Mouse (Mus musculus) liver, adult 2 months (tissue): ENCODE data around the gene Palld. TPM values are rescaled to one million over a fixed set of nuclear protein-coding genes. Genes with fewer than 3 reads are reported as not detected.

Source experiments
- DNase-seq: peaks from one replicate; pipeline ENCODE4 v3.0.0-alpha.2; 2011; ENCODE audit warnings: low read depth, low spot score; ENCODE audit errors: extremely low read depth
- H3K27ac ChIP-seq: fragments of 200-500 bp; replicated peaks from 2 replicates; pipeline ENCODE4 v1.5.1; 2012; ENCODE audit warnings: low read depth, mild to moderate bottlenecking, control low read depth, inconsistent platforms, low read length; ENCODE audit not compliant: insufficient read depth
- H3K27me3 ChIP-seq: fragments of 200-500 bp; 2 replicates; pipeline ENCODE4 v1.6.1; 2012; ENCODE audit warnings: mild to moderate bottlenecking, moderate library complexity, low read length, inconsistent platforms; ENCODE audit not compliant: control insufficient read depth, insufficient read depth
- H3K36me3 ChIP-seq: fragments of 200-500 bp; 2 replicates; pipeline ENCODE4 v1.6.1; 2012; ENCODE audit warnings: low read length, inconsistent platforms; ENCODE audit not compliant: control insufficient read depth, insufficient read depth
- H3K4me1 ChIP-seq: fragments of 200-500 bp; 2 replicates; pipeline ENCODE4 v1.6.1; 2011; ENCODE audit warnings: low read length; ENCODE audit not compliant: control insufficient read depth, insufficient read depth
- H3K4me3 ChIP-seq: fragments of 200-500 bp; 2 replicates; pipeline ENCODE4 v1.5.1; 2011; ENCODE audit warnings: low read depth, mild to moderate bottlenecking, control low read depth, low read length, moderate library complexity; ENCODE audit not compliant: insufficient read depth
- H3K79me2 ChIP-seq: fragments of 200-500 bp; 2 replicates; pipeline ENCODE4 v1.6.1; 2012; ENCODE audit warnings: inconsistent platforms, mild to moderate bottlenecking, low read length, moderate library complexity; ENCODE audit not compliant: control insufficient read depth, insufficient read depth
- H3K9ac ChIP-seq: fragments of 200-500 bp; 2 replicates; pipeline ENCODE4 v1.6.1; 2012; ENCODE audit warnings: low read depth, mild to moderate bottlenecking, control low read depth, inconsistent platforms, low read length
- CTCF ChIP-seq: fragments of 200-500 bp; IDR thresholded peaks from 2 replicates; pipeline ENCODE4 v1.5.1; 2011; ENCODE audit warnings: low read depth, low read length, control low read depth
- POLR2A ChIP-seq: fragments of 200-500 bp; IDR thresholded peaks from 2 replicates; pipeline ENCODE4 v1.6.1; 2011; ENCODE audit warnings: low read length, control low read depth; ENCODE audit not compliant: insufficient read depth; ENCODE audit errors: extremely low read depth
- WGBS: fragments of 180-500 bp; shearing (Covaris S2); methylation state at CpG from one replicate; pipeline ENCODE4 v1.1.7; 2018; 5-methylcytosine and 5-hydroxymethylcytosine counted together
- polyA plus RNA-seq: library from polyadenylated mRNA; depleted of rRNA; stranded (reverse); fragments of >200 nt; gene quantifications from 2 replicates; pipeline ENCODE4 v1.2.3, GENCODE M21; 2012
- total RNA-seq: library from RNA; depleted of rRNA; stranded (reverse); fragments of >200 nt; gene quantifications from 2 replicates; pipeline ENCODE4 v1.2.3, GENCODE M21; 2014

The Palld gene
- total and polyA plus RNA-seq, 2 experiments = 10.1 to 17.8 TPM

GRCm38 (mm10) chr8:61642358-61642847, 260.1 kb downstream of the Palld start:
- H3K27ac ChIP-seq = no peak overlapping the region
- WGBS = 82% methylated on average over 4 of the region's 4 CpGs
- no peaks in the 10 kb centered on the region for H3K79me2 ChIP-seq
- H3K4me1 ChIP-seq = no peaks in the 10 kb centered on the region; the same call in 1 of the 2 replicates
- TF ChIP-seq POLR2A = no peak
- no peak for TF ChIP-seq CTCF
- no peak overlapping the region for H3K4me3 ChIP-seq
- no peak overlapping the region for H3K9ac ChIP-seq
- DNase-seq = no peak
- no peaks in the 10 kb centered on the region for H3K27me3 ChIP-seq
- H3K36me3 ChIP-seq = no peaks in the 10 kb centered on the region

GRCm38 (mm10) chr8:61639596-61639995, 262.9 kb downstream of the Palld start:
- Histone ChIP-seq H3K4me3 (no peak overlapping the region), H3K9ac (no peak overlapping the region), H3K36me3 (no peaks in the 10 kb centered on the region), H3K27ac (no peak overlapping the region), H3K27me3 (no peaks in the 10 kb centered on the region), H3K79me2 (no peaks in the 10 kb centered on the region), H3K4me1 (peaks cover 3% of the 10 kb centered on the region)
- no peak for DNase-seq
- 89% methylated on average over 2 of the region's 2 CpGs for WGBS
- TF ChIP-seq CTCF (no peak), POLR2A (no peak)

GRCm38 (mm10) chr8:61639008-61639407, 263.5 kb downstream of the Palld start:
- 76% methylated on average over 3 of the region's 3 CpGs for WGBS
- DNase-seq = no peak

GRCm38 (mm10) chr8:61637736-61638135, 264.8 kb downstream of the Palld start:
- Histone ChIP-seq H3K79me2 (no peaks in the 10 kb centered on the region), H3K4me1 (peaks cover 6% of the 10 kb centered on the region), H3K36me3 (no peaks in the 10 kb centered on the region), H3K27me3 (no peaks in the 10 kb centered on the region), H3K4me3 (no peak overlapping the region), H3K27ac (no peak overlapping the region), H3K9ac (no peak overlapping the region)
- no peak for DNase-seq
- 85% methylated on average over 4 of the region's 4 CpGs for WGBS
- no peak for TF ChIP-seq POLR2A
- TF ChIP-seq CTCF = no peak

More at GRCm38 (mm10) chr8:61639008-61639407, 263.5 kb downstream of the Palld start:
- Histone ChIP-seq H3K36me3 (no peaks in the 10 kb centered on the region), H3K27ac (no peak overlapping the region), H3K79me2 (no peaks in the 10 kb centered on the region), H3K4me3 (no peak overlapping the region), H3K27me3 (no peaks in the 10 kb centered on the region), H3K9ac (no peak overlapping the region), H3K4me1 (peaks cover 6% of the 10 kb centered on the region)
- TF ChIP-seq CTCF (no peak), POLR2A (no peak)

- H3K79me2 ChIP-seq = no peaks in the 10 kb centered on the region
- H3K27me3 ChIP-seq = no peaks in the 10 kb centered on the region
- H3K9ac ChIP-seq = no peak overlapping the region
- peak; percentile 38 for DNase-seq
- H3K4me3 ChIP-seq = no peak overlapping the region
- H3K27ac ChIP-seq = no peak overlapping the region
- peaks cover 11% of the 10 kb centered on the region for H3K4me1 ChIP-seq
- 33% methylated on average over 1 of the region's 1 CpGs for WGBS
- no peaks in the 10 kb centered on the region for H3K36me3 ChIP-seq
- TF ChIP-seq CTCF (no peak), POLR2A (no peak)
Measured at GRCm38 (mm10) chr8:61634811-61635210, 267.7 kb downstream of the Palld start.

- Histone ChIP-seq H3K9ac (no peak overlapping the region), H3K36me3 (no peaks in the 10 kb centered on the region), H3K27me3 (no peaks in the 10 kb centered on the region), H3K4me1 (peaks cover 11% of the 10 kb centered on the region), H3K4me3 (no peak overlapping the region), H3K79me2 (no peaks in the 10 kb centered on the region), H3K27ac (no peak overlapping the region)
- 19% methylated on average over 2 of the region's 2 CpGs for WGBS
- DNase-seq = no peak
- no peak for TF ChIP-seq CTCF
- no peak for TF ChIP-seq POLR2A
Measured at GRCm38 (mm10) chr8:61632331-61632730, 270.2 kb downstream of the Palld start.
